Mouse (Mus musculus): ENCODE results near the gene Adamts16.

Gene Adamts16

DNA sequence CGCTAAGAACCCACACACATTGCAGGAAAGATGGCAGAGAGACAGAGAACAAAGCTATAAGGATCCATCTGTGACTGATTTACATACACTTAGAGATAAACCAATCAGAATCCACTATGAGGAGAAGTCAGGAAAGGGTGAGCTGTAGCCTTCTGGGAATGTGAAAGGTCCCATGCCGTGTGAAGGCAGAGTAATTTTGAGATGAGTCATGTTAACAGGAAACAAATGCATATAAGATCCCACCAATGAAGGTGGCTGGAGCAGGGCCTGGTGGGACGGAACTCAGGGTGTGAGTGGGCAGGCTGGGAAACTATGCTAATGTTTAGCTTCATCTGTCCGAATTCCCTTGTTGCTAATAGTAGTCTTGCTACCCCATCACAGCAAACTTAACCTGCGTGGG, 128.3 kb downstream of the Adamts16 start:
- DNase-seq (ENCODE audit: low spot score): no peak

DNA sequence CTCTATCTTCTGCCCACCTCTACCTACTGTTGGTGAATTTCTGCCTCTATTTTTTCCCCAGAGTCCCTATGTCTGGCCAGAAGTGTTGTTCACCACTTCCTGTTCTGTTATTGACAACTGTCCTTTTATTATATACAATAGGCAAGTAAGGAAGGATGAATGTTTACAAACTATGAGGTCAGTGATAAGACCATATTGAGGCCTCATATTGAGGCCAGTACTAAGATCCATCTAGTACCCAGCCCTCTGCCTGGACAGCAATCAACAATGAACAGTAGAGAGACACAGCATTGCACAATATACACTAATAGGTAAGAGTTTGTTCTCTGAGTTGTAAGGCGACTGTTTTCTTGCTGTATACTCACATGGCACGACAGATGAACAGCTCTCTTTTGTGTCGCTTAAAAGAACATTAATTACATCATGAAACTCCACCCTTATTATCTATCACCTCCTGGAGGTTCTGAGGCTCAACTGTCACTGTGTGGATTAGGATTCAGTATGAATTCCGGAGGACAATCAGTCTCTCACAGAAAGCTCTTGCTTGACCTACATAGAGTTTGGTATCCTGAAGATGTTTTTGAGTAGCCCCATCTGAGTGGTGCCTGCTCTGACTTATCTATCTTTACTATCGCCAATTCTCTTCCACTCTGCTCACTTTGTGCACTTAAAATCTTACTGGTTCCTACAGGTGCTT, 134.3 kb downstream of the Adamts16 start:
- no peak for DNase-seq (ENCODE audit: low spot score)

DNA sequence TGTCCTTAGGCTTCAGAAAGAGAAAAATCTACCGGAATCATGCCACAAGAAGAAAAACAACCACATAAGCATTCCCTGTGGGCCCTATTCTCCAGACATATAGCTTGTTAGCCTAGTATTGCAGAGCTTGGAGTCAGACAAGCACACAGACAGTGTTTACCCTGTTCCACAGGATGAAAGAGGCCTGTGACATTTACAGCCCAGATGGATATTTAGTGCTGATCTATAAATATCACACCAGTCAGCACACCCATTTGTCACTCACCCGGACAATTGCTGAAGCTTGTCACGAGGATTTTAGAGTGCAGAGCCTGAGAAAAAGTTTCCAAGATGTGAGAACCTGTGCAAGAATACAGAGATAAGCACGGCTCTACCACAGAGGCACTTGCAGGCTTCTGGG, 138.7 kb downstream of the Adamts16 start:
- DNase-seq (ENCODE audit: low spot score): no peak

DNA sequence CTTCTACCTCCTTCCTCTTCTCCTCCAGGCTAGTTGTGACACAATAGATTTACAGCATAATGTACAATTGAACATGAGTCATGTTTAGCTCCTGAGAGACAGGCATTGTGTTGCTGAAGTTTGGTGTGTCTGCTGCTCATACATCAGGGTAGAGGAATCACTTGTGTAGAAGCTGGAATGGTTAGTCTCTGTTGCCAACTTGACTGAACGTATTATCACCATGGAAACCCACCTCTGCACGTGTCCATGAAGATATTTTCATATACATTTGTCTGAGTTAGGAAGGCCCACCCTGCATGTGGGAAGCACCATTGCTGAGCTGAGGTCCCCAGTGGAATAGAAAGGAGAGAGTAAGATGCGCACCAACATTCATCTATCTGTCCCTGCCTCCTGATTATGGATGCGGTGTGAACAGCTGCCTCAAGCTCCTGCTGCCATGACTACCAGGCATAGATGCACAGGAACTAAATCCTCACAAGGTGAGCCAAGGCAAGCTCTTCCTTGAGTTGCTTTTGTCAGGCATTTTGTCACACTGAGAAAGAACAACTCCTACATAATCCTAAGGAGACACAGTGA, 142.7 kb downstream of the Adamts16 start:
- no peak for DNase-seq (ENCODE audit: low spot score)

DNA sequence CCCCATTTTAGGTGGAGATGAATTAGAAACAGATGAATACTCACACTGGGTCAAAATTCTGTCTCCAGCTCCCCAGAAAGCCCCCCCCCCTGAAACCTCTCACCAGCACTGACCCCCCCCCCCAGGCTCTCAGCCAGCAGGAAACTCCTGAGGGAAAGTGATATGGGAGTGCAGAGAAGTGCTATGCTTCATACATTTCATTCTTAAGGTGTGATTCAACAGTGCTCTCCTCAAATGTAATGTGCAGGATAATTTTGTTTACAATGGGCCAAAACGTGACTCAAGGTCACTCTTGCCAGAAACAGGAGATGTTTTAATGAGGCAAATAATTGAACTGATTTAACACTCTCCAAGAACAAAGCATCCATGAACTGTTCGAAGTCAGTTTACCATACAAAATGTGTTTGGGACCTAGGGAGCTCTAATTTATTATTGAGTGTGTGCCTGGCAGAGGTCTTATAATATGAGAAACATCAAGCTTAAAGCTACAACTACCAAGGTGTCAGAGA, 152.1 kb downstream of the Adamts16 start:
- DNase-seq (ENCODE audit: low spot score): no peak

DNA sequence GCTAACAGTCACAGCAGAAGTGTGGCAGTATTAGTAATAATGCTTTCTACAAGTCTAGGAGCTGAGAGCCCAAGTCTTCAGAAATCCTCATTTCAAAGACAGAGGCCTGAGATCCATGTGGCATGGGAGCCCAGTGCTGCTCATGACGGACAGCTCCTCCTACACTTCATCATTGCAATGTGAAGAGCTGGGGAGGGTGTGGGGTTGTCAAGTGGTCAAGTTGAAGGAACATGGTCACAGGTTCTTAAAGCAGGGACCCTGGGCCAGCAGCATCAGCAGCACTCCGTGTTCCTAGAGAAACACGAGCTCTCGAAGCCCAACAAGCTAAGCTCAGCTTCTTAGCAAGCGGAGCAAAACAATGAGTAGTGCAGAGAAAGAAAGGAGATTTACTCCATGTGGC, 155.8 kb downstream of the Adamts16 start:
- DNase-seq (ENCODE audit: low spot score): no peak

DNA sequence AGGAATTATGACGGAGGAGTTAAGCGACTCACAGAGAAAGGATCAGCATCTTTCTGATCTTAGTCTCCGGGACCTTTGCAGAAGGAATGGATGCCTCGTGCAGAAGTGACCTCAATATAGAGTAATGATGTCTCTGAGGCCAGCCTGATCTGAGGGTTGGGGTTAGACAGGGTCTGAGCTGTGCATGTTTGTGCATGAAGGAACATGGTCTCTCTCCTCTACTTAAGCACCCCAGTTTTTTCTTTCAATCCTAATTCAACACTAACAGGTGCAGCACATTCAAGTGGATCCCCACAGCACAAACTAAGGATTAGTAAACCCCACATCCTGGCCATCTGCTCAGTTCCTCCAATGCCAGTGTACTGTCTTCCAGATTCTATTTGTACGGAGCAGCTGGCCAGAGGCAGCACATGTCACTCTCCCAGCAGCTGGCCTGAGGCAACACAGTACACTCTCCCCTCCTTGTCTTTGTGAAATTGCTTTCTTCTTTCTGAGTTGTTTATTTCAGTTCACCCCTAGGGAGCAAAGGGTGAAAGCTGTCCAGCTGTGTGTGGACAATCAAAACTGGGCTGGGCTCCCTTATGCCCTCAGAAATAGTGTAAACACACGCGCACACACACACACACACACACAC, 156.5 kb downstream of the Adamts16 start:
- DNase-seq (ENCODE audit: low spot score): no peak

DNA sequence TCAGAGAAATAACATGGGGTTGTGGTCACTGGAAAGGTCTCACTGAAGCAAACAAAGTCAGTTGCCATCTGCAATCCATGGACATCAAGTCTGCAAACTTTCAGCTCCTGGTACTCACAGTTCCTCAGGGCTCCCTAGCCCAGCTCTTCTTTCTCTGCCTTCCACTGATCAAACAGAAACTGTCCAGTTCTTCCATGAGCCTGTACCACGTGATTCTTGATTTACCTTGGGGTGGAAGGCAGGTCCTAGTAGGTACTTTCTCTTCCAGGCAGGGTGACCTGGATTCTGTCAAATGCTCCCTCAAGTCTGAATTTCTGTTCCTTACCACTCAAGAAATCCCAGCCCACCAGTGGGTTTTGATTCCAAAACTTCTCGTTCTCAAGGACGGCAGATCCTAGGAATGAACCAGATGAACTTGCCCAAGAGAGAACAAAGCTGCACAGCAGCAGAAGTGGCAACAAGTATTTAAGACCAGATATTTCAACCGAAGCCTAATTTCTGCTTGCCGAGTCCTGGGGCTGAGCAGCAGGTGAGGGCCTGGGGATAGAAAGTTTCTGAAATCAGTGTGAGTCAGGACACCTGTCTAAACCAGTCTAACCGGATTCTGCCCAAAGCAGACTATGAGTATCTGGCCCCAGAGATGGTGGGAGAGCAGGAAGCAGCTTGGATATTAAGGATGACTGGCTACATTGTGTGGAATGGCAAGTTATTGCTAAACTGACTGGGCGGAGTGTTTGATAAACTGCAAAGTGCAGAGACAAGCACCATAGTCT, 160.0 kb downstream of the Adamts16 start:
- DNase-seq (ENCODE audit: low spot score): no peak

DNA sequence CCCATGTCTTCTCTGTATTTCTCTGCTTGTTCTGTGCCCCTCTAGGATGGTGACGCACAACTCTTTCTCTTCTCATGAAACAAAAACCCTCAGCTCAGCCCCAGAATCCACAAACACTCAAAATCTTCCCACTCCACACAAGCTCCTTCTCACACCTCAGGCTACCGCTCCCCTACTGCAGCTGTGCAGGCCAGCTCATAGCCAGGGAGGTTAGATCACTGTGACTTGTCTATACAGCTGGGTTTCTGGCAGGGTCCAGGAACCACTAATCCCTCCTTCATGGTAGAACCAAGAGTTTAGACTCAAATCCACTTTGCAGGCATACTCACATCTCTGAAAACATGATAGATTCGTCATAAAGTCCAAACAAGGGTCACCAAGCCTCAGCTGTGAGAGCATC, 161.3 kb downstream of the Adamts16 start:
- DNase-seq (ENCODE audit: low spot score): no peak

All from retina, embryonic 14.5 days (tissue).